Mouse (Mus musculus) T-helper 2 cell (primary cell): ENCODE results near the gene Fam78a.

Experiments used
- in situ Hi-C: fragments of 300-600 bp; cut with MboI, MseI; formaldehyde crosslinking; loops from one replicate; pipeline ENCODE4 v1.15.1; 2025; ENCODE audit warnings: high pct_unique_total_duplicates

The Fam78a gene

DNA sequence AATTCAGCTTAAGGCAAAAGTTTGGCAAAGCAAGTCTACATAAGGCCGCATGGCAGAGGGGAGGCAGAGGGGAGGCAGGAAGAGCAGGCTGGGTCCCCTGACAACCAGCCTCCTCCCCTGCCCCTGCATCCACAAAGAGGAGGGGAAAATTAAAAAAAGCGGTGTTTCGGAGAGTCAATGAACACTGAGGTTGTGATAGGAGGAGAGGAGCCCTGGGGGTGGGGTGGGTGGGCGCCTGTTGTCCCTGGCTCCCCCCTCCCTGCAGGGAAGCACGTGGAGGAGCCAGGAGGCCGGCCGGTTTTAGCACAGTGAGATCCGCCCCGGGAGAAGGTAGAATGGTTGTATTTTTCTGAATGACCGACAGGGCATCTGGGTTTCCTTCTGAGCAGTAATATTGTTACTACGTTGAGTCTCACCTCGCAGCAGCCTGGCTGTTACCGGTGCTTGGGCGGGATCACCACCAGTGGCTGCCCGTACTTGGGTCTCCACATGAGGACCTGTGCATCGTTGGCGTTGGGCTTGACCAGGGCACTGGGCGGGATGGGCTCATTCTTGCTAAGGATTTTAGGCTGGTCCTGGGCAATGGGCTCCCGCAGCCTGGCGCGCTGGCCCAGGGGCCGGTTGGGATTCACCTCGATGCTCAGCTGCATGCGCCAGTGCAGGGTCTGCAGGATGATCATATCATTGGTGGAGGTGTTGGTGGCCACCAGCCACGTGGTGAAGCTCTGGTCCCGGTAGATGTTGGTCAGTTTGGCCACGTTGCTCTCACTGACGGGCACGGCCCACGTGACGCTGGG lies 15.6 kb downstream of the Fam78a start:
- in situ Hi-C loops = no loop called here

DNA sequence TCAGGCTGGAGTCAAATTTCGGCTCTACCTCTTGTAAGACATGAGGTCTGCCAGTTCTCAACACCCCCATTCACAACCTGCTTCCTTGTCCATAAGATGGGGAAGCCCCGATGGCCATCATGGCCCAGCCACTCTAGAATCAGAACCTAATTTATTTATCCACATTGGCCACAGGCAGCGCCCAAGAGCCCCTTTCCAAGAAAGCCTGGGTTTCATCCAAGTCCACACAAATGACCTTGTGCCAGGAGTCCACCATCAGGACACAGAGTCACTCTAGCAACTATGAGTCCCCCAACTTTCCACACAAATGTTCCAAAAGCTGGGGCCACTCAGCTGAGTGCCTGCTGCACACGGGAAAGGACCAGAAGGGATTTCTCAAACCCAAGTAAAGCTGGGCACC lies 18.7 kb downstream of the Fam78a start:
- in situ Hi-C loops = no loop called here

DNA sequence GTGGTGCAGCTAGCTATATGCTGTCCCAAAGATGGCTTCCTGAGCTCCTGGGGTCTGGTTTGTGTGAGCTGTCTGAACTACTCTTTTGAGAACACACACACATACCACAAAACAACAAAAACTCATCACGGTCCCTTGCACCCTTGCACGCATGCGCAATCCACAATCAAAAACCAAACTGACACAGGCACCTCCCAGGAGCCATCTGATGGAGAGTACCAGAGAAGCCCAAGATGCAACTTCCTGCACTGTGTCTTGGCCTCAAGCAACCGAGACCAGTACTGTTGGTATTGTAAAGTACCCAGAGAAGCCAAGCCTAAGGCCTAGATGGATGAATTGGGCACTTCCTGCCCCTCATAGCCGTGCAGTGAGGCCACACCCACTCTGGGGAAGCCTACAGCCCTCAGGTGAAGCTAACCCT lies 19.3 kb downstream of the Fam78a start:
- in situ Hi-C loops = no loop called here

DNA sequence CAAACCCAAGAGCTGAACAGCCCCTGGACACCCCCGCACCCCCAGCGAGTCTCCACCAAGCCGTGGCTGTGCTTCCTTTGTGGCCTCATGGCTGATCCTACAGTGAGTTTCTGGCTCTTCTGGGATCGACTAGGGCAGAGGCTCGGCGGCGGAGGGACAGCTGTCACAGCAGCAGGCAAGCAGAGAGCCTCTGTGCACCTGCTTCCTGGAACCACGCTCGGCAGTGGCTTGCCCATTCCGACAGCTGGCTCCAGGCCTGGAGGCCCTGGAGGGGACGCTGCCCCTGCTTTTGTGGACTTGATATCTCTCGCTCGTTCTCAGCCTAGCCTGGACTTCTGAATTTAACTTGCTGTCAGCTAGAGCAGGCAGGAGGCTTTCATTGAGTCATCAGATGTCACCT lies 19.7 kb downstream of the Fam78a start:
- in situ Hi-C loops = no loop called here

DNA sequence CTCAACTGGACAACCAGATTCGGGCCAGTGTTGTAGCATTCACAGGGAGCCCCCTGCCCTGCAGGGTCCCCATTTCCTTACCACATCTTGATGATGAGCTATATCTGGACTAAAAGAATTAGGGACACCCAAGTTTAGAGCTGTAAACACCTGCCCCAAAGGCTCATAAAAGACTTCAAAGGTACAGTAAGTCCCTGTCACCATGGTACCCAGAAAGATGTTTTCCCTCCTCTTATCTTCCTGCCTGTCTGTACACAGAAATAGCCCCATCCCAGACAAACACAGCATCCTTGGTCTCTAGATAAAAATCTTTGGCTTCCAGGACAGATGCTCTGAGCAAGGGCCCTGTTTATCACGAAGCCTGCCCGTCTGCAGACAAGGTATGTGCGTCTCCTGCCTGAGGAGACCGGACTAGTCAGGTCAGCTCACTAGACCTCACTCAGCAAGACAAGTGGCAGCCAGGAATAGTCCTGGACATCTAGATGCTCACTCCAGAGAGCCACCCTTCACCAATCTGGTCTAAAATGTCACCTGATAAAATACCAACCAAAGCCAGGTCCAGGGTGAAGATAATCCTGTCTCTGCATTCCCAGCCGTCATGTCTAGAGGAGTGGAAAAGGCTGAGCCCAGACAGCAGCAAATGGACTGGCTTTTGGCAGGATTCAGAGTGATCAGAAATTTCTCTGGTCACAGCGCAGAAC lies 21.1 kb downstream of the Fam78a start:
- in situ Hi-C loops = no loop called here

DNA sequence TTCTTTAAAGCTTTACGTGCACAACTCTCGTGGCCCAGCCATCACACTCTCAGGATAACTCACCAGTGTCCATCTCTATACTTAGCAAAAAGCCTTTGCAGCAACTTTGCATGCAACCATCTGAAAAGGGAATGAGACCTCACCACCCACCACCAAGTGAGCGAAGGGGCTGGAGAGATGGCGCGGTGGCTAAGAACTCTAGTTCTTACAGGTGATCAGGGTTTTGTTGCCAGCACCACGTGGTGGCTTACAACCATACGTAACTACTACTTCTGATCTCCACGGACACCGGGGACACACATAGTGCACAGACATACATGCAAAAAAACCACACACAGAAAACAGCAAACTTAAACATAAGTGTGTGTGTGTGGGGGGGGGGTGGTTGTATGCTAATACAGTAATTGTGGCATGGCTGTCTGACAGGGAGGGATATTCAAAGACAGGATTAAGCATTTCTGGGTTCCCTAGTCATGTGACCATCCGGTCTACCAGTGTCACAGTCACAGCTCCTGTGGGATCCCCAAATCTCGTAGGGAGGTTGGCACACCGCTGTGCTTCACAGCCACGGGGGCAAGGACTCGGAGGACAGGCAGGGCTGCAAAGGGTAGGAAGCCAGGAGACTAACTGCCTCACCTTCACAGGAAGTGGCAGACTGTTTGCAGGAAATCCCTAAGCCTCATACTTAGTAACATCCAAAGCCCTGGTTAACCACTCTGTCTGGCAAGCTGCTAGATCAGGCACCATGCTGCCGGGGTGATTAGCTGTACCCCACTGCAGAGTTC lies 21.8 kb downstream of the Fam78a start:
- in situ Hi-C loops = no loop called here

DNA sequence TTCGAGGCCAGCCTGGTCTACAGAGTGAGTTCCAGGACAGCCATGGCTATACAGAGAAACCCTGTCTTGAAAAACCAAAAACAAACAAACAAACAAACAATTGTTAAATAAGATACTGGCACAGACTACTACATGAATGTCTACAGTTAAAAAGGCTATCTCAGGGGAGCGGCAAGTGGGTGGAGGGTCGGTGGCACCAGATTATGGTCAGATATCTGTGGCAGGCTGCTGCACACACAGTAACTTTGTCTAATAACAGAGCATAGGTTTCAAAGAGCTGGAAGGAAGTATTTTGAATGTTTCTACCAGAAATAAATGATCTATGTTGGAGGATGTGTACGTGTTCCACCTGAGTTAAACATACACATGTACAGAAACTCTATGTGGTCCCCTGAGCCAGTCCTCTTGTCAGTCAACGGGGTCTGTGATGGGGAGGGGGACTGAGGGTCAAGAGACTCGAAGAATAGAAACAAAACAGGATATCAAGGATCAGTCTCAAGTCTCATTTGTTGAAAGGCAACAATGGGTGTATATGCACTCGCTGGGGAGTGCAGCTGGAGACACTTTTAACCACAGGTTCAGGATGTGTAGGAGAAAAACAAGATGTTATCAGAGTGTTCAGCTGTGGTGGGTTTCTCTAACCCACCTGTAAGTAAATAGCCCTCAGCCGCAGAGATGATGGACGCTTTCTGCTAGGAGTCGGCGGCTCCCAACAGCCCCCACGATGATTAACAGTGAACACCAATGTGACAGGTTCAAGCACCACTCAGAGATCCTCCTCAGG lies 22.7 kb downstream of the Fam78a start:
- in situ Hi-C loops = no loop called here

DNA sequence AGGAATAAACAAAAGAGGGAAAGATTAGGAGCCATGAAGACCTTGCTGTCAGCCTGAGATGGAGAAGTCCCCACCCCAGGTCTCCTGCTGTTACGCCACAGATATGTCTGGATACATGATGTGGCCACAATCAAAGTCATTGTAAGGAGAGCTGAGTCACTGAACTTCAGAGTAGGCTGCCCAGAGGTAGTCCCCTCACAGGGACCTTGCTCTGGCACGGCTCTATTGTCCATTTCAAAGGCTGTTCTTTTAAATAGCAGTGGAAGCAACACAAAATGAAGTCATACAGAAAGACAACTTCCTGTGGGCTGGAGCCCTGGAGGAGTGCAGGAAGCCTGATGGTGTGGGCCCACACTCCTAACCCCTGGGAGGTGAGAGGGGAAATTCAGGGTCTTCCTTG lies 23.5 kb downstream of the Fam78a start:
- in situ Hi-C loops = no loop called here

DNA sequence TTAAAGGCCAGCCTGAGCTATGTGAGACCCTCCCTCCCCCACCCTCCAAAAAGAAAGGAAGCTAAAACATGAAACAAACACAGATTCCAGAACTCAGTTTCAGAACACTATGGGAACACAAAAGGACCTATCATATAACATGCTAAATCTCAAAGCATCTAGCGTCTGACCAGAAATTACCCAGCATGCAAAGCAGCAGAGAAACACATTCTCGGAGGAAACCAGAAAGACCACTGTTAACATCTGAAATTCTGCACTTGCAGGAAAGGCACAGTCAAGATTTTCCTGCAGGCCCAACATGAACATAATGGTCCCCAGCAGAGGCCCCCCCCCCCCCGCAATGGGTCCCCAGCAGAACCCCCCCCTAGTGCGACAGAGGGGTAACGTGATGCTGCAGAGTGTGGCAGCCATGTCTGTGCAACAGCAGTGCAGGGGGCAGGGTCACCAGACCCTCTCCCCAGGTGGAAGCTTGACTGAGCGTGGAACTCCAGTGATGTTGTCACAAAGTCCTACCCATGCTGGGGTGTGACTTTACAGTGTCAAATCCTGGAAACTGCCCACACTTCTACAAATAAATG lies 24.3 kb downstream of the Fam78a start:
- in situ Hi-C loops = no loop called here

DNA sequence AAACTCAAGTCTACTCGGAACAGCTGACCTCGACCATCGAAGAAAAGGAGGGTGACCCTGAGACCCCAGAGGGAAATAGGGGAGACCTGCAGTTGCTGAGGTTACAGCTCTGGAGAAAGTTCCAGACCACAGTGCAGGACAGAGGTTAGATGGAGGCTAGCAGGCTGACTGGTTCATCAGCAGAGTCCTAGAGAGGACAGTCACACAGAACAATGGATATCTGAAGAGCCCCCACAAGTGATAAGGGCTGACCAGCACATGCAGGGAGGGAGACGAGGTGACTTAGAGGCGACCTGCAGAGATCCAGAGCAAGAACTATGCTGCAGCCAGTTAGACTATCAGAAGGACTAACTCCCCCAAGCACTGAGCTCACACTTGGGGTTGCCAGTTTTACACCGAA lies 25.0 kb downstream of the Fam78a start:
- in situ Hi-C loops = no loop called here

DNA sequence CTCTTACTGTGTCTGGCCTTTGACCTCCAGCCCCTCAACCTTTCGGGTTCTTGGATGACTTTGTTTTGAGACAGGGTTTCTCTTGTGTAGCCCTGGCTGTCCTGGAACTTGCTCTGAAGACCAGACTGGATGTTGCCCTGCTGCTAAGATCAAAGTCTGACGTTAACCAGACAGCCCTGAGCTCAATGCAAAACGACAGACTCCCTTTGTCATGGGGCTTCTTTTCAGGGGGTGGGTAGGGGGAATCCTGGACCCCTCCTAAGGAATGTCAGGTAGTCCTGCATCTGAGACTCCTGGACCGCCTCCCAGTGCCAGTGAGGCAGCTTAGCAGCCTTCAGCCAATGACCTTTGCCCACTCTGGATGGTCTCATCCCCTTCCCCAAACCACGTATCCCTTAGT lies 25.9 kb downstream of the Fam78a start:
- in situ Hi-C loops = no loop called here

DNA sequence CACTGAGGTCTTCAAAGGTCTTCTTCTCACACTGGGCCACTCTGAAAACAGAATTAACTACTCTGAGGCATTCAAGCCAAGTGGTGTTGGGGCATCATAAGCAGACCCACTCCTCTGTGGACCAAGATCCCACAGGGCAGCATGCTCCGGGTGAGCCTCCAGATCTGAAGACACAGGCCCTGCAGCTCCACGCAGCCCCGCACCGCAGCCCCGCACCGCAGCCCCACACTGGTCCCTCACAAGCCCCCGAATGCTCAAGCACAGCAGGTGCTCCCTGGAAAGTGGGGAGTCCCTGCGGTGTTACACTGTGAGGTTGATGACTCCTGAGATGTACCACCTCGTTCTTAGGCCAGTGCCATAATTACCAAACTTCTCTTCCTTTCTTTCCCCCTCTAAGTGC lies 26.4 kb downstream of the Fam78a start:
- in situ Hi-C loops = no loop called here

DNA sequence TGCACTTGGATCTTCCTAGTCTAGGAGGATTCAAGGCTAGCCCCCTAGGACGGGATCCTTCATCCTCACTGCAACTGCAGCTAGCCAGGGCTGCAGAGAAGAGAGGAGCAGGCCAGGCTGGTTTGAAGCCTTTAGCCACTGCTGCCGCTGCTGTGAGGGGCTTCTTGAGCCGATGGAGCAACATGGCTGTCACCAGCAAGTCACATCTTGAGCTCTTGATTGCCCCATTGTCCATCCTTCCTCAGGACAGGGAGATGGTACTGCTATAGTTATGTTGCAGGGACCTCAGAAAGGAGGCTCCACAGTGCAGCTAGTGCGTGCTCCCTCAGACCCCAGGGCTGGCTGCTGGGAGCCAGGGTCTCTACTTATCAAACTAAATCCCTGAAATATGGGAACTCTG lies 26.9 kb downstream of the Fam78a start:
- in situ Hi-C loops = no loop called here

DNA sequence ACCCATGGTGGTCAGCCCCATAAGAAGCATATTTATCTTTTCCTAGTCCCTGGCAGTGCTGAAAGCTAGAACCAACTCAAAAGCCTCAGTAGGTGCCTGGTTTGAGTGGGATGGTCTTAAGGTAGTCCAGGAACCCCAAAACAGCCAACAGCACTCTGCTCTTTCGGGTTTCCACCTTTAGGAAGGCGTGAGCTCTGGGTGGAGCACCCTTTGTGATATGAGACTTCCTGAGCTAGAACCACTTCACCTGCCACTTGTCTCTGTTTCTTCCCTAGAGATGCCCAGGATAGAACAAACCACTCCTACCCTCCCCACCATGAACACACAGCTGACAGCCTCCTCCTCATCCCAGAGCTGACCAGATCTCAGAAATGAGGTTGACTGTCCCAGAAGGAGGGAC lies 27.3 kb downstream of the Fam78a start:
- in situ Hi-C loops = no loop called here

DNA sequence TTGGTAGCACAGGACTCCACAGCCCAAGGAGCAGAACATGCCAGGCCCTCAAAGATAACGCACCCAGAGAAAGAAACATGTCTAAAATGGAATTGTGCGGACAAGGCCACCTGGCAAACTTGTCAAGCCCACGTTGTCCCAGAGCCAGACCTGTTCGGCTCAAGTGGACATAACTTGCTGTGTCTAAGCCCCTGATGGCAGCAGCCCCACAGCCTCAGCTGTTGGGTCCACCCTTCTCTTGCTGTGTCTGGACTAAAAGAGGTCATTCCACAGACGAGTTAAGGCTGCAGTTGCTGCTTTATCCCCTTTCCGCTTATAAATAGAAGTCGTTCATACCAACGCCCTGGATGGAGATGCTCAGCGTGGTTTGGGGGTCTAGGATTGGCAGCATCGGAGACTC lies 28.1 kb downstream of the Fam78a start:
- in situ Hi-C loops = no loop called here

DNA sequence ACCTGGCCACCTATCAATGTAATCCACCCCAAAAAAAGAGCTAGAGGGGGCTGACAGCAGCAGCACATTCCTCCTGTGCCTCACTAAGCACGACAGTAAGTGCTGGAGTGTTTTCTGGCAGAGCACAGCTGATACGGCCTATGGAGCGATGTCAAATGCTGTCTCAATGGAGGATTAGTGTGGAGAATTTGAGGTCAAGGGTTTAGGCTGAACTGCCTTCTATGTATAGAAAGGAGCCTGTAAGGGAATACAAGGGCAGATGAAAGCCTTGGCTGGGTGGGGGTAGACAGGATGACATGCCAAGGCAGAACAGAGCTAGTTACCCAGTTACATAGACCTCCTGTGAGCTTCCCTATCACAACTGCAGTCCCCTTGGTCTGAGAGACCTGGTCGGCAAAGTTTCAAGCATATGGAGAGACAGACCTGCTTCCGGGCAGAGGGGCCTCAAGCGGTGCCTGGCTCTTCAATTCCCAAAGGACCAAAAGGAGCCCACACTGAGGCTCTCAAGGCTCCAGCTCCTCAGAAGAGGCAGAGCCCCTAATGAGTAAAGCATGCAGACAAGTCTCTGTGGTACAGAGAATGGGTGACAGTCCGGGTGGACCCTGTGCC lies 29.2 kb downstream of the Fam78a start:
- in situ Hi-C loops = no loop called here

DNA sequence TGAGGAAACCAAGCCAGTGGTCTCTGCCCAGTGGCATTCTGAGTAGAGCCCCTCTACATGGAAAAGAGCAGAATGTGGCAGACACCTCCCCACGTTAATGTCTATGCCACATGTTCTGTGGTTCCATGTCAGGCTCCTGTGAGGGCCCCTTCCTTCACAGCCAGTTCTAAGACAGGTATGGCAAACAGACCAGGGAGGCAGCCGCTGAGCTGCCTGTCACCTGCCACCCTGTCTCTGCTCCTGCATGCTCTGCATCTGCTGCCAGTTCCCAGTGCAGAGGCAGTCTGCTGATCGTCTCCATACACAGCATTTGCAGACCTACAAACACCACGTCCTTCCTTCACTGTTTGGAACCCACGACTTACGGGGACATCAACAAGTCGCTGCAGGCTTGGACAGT lies 32.2 kb downstream of the Fam78a start:
- in situ Hi-C loops = no loop called here

DNA sequence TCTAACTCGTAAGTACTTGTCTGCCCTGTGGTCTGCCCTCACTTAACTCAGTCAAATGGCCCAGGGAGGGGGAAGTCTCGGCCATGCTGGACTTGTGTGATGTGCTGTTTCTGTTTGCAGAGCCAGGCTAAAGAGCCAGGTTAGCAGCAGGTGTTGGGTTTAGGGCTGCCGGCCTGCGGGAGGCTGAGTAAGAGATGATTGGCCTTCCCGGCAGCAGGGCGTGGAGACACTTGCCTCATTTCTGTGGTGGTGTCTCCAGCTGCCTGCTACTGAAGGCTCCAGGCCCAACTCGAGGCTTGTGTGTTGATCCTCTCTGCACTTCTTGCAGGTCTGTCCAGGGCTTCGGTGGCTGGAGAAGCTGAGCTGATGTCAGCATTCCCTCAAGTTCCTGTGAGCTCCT lies 32.9 kb downstream of the Fam78a start:
- in situ Hi-C loops = no loop called here

DNA sequence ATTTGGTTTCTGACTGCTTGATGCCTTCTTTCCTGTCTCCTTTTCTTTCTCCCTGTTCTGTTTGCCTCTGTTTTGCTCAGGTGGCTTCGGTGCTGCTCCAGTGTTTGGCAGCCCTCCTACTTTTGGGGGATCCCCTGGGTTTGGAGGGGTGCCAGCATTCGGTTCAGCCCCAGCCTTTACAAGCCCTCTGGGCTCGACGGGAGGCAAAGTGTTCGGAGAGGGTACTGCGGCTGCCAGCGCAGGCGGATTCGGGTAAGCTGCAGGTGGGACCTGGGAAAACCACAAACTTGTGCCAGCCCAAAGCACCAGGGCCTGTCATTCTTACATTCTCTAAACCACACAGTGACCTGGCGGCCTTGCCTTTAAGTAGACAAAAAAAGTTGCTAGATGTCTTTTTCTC lies 37.3 kb downstream of the Fam78a start:
- in situ Hi-C loops = no loop called here

DNA sequence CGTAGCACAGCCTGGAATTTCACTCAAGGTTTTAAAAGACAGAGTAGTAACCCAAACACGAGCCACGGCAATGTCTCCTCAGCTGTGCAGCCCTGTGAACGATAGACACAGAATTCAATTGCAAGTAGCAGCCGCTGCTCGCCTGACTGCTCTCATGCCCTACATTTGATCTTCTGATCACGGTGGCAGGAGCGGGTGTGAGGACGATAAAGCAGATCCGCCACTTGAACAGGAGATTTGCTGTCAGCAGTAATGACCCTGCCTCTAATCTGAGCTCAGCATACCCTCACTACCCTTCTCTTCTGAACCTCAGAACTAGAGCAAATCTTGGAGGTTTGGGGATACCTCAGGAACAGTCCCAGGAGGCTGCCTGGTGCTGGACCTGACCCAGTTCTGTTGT lies 38.6 kb downstream of the Fam78a start:
- in situ Hi-C loops = no loop called here

DNA sequence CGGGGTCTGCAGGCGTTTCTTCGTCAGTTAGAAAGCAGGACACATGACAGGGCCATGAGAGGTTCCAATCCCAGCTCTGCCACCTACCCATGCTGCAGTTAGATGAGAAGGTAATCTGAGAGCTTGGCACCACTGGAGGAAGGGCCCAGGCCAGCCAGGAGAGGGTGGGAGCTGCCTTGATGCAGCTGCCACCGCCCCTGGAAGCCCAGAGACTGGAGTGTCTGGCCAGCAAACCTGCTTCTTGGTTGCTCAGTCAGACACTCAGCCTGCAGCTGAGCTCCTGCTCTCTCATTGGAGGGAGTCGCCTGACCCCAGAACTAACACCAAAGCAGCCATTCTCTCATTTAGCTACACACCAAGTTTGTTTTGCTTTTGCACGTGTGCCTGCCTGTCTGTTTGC lies 39.3 kb downstream of the Fam78a start:
- in situ Hi-C loops = no loop called here
